Mouse (Mus musculus) lung, adult 10 weeks (tissue): ENCODE results near the gene Akap8l. TPM values are rescaled to one million over a fixed set of nuclear protein-coding genes. Genes with fewer than 3 reads are reported as not detected.

Experiments used
- polyA plus RNA-seq: library from polyadenylated mRNA; stranded (reverse); fragments of 350-450 nt; fragmentation: Illumina TruSeq; extraction: RNeasy Lipid Tissue Mini Kit (QIAGEN cat#74804); gene quantifications from one replicate; pipeline ENCODE4 v1.2.3, GENCODE M21; 2014; ENCODE audit warnings: low read depth, low replicate concordance; ENCODE audit not compliant: insufficient read depth

Gene Akap8l
- polyA plus RNA-seq, result 52.8 TPM

DNA sequence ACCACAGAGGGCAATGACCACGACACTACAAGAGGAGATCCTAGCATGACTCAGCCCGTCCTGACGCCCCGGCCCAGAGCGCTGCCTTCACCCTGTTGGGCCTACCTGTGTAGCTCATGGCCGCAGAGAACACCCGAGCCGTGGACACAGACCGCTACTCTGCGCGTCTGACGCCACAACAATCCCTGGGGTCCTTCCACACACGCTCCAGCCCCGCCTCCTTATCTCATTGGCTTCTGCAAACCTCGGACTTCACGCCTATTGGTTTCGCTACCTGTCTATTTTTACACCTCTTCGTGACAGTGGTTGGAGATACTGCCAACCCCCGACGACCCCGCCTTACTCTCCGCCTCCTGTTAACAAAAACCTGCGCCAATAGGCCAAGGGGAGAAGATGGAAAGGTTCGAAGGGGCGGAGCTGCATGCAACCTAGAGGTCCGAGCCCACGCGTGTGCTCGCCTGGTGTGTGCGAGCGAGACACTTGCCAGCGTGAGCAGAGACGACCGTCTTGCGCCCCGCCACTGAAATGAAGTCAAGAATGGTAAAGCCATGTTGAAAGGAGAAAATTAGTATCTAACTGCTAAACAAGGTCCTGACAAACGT lies at the start of gene Akap8l:
TSS of gene Akap8l (minus strand) at position 226 of the 602 bp plus-strand sequence.

DNA sequence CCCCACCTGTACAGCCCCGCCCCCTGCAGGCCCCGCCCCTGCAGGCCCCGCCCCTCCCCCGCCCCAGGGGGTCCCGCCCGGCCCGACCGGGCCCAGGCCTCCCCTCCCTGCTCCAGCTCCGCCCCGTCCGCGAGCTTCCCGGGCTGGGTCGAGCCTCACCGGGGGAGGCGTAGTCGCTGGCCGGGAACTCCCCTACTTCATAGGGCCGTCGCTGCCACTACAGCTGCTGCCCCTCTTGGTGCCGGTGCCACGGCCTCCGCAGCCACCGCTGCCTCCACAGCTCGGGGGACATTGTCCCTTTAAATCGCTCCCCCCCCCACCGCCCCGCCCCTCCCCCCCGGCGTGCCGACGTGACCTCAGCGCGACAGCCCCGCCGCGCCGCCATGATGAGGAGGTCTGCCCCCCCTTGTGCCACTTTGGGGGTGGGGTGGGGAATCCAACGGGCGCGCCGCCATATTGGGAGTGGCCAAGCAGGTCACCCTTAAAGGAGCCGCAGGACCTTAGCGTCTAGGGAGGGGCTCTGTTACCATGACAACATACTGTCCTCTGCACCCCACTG lies 38.8 kb upstream of the Akap8l start, which contains the start of gene Wiz:
TSS of gene Wiz (minus strand) at position 339 of the 559 bp plus-strand sequence.

DNA sequence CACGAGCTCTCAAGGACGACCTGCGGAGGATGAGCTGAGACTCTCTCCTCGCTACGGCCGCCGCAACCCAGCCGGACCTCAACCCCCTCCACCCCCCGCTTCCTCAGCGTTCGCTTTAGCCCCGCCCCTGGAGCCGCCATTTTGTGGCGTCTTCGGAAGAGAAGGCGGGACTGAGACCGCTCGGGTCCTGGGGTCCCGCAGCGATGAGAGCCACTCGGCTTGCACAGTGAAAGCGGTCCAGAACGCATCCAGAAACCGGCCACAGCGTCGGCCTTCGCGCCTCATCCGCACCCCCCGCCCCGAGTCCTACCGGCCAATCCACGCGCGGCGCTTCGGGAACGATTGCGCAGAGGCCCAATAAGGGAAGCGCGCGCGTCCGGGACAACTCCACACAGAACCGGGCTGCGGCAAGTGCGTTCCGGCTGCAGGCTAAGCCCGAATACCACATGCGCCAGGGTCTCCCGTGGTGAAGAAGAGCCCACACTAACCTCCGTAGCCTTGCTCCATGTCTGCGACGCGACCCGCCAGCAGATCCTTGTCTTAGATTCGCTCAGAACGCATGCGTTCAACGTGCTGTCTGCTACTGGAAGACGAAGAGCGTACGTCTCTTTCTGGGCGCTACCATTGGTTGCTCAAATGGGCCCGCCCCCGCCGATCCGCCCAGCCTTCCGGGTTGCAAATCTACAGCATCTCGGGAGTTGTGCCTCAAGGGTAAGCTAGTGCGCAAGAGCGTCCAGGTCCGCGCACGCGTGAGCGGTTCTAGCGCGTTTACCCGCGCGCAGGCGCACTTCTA lies 29.6 kb downstream of the Akap8l start, which contains the start of gene Akap8:
TSS of gene Akap8 (minus strand) at position 642 of the 793 bp plus-strand sequence.

DNA sequence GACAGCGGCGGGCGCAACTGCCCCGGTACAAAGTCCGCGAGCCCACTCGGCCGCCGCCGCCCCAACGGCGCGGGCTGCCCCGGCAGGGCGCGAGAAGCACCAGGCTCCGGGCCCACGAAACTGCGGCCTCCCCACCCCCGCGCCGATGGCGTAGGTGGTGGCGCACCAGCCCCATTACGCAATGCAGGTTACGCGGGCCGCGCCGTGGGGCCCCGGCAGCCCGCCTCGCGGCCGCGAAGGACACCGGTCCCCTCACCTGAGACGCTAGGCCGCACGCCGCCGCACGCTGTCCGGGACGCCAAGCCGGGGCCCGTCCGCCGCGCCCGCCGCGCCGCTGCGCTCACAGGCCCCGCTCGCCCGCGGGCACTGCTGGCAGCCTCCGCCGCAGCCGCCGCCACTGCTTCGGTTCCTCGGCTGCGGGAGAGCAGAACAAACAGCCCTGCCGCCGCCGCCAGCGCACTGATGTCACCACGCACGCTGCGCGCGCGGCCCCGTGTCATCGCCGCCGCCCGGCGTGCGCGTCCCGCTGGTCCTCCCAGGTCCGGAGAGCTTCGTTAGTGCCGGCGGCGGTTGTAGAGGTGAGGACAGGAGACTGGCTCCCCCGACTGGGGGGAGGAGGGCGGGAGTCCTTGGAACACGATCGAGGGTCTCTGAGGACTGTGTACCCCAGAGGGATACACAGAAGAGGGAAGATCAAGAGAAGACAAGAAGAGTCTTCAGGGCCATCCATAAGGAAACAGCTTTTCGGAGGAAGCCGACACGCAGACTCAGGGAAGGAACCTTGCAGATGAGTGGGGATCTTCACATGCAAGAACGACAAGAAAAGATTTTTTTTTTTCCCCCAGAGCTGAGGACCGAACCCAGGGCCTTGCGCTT lies 65.9 kb downstream of the Akap8l start, which contains the start of gene Brd4:
TSS of gene Brd4 (minus strand) at position 461 of the 876 bp plus-strand sequence.

Other genes starting within 250 kb of the Akap8l start
- gene Notch3, start 183.8 kb downstream of the Akap8l start, polyA plus RNA-seq, result 11.6 TPM
- gene Ephx3, start 161.1 kb downstream of the Akap8l start, polyA plus RNA-seq, result 1.3 TPM
- gene Brd4, start 65.9 kb downstream of the Akap8l start, polyA plus RNA-seq, result 17.4 TPM
- gene Akap8, start 29.4 kb downstream of the Akap8l start, polyA plus RNA-seq, result 26.5 TPM
- gene Wiz, start 38.8 kb upstream of the Akap8l start, polyA plus RNA-seq, result 9.2 TPM
- gene Rasal3, start 53.0 kb upstream of the Akap8l start, polyA plus RNA-seq, result 6.9 TPM
- 1.3 TPM for gene Pglyrp2, start 73.6 kb upstream of the Akap8l start, polyA plus RNA-seq
- 3.1 TPM for gene Cyp4f39, start 102.1 kb upstream of the Akap8l start, polyA plus RNA-seq
- gene Cyp4f17, start 155.4 kb upstream of the Akap8l start, polyA plus RNA-seq, result 2.9 TPM
- 13.7 TPM for gene Cyp4f16, start 186.0 kb upstream of the Akap8l start, polyA plus RNA-seq